Mouse (Mus musculus) midbrain, embryonic 13.5 days (tissue): ENCODE data around the gene Bpi. TPM values are rescaled to one million over a fixed set of nuclear protein-coding genes. Genes with fewer than 3 reads are reported as not detected.

Experiments
- microRNA-seq: library from miRNA; unstranded; fragments of <30 nt; microRNA quantifications from one replicate; pipeline ENCODE4, GENCODE M21; 2016
- polyA plus RNA-seq: library from polyadenylated mRNA; unstranded; fragments of >200 nt; fragmentation: Nextera tagmentation; extraction: Ambion mirVana; gene quantifications from 2 replicates; pipeline ENCODE4 v1.2.1, GENCODE M21; 2015

Bpi gene
- polyA plus RNA-seq, 1 experiment from 2014 or later = not detected

Small RNA genes within 50 kb of the gene (microRNA-seq; reads per million reads assigned to microRNA genes)
- gene Mir7685 = not detected

Other genes starting within 250 kb of the Bpi start
- 20.6 and 22.2 TPM in 2 replicates for gene Tti1, start 229.7 kb upstream of the Bpi start, polyA plus RNA-seq
- 40.8 and 49.6 TPM in 2 replicates for gene Rprd1b, start 229.6 kb upstream of the Bpi start, polyA plus RNA-seq
- 9.1 and 12.3 TPM in 2 replicates for gene Tgm2, start 111.7 kb upstream of the Bpi start, polyA plus RNA-seq
- 1.6 and 2.4 TPM in 2 replicates for gene D630003M21Rik, start 28.9 kb upstream of the Bpi start, polyA plus RNA-seq
- gene Lbp, start 48.4 kb downstream of the Bpi start, polyA plus RNA-seq = 1.4 and 2.1 TPM in 2 replicates
- 241 and 271 TPM in 2 replicates for gene Snhg11, start 117.5 kb downstream of the Bpi start, polyA plus RNA-seq
- 21.4 and 23.0 TPM in 2 replicates for gene Ralgapb, start 151.8 kb downstream of the Bpi start, polyA plus RNA-seq
- gene Adig, start 244.5 kb downstream of the Bpi start, polyA plus RNA-seq = not detected in 2 replicates